Mouse (Mus musculus): ENCODE data around the gene Ano6. TPM values are rescaled to one million over a fixed set of nuclear protein-coding genes. Genes with fewer than 3 reads are reported as not detected.

Gene Ano6
- polyA plus RNA-seq, 1 experiment from 2014 or later, result 8.4 TPM

- H3K9me3 ChIP-seq (replicated peaks), result no peaks in the 10 kb centered on the region
- H3K4me1 ChIP-seq (replicated peaks), result peaks cover 84% of the 10 kb centered on the region
- peak overlapping the region; percentile 50 for H3K9ac ChIP-seq
- H3K27ac ChIP-seq (replicated peaks), result peak overlapping the region; percentile 98
- H3K36me3 ChIP-seq (replicated peaks), result no peaks in the 10 kb centered on the region
- 10% methylated on average over 6 of the region's 6 CpGs for WGBS (ENCODE audit: insufficient replicate concordance)
- peak overlapping the region; percentile 69 for H3K4me2 ChIP-seq
- H3K27me3 ChIP-seq, result no peaks in the 10 kb centered on the region
- H3K4me3 ChIP-seq (replicated peaks), result peak overlapping the region; percentile 39
- ATAC-seq (ENCODE audit: insufficient read depth), result peak; percentile 96
Measured at GRCm38 (mm10) chr15:95883559-95883958, 92.9 kb downstream of the Ano6 start.

GRCm38 (mm10) chr15:95884658-95885620 lies 94.3 kb downstream of the Ano6 start:
- 0 out of 2 replicates have a peak, but pooled peaks cover 4% of the 10 kb centered on the region for H3K36me3 ChIP-seq (replicated peaks)
- H3K4me2 ChIP-seq, result peak overlapping the region; percentile 69
- H3K4me1 ChIP-seq (replicated peaks), result peaks cover 84% of the 10 kb centered on the region
- H3K4me3 ChIP-seq (replicated peaks), result peak overlapping the region; percentile 21; the same call in 1 of the 2 replicates
- no peaks in the 10 kb centered on the region for H3K27me3 ChIP-seq
- 65% methylated on average over 10 of the region's 10 CpGs for WGBS (ENCODE audit: insufficient replicate concordance)
- H3K27ac ChIP-seq (replicated peaks), result peak overlapping the region; percentile 98
- H3K9me3 ChIP-seq (replicated peaks), result no peaks in the 10 kb centered on the region
- 0 out of 2 replicates have a peak overlapping the region, but pooled peaks have one; percentile 4 for H3K9ac ChIP-seq
- ATAC-seq (ENCODE audit: insufficient read depth), result peak; percentile 31

- 75% methylated on average over 18 of the region's 18 CpGs for WGBS (ENCODE audit: insufficient replicate concordance)
- Histone ChIP-seq H3K4me1 (replicated peaks) (peaks cover 79% of the 10 kb centered on the region), H3K4me2 (peak overlapping the region; percentile 69; the same call in 1 of the 2 replicates)
Measured at GRCm38 (mm10) chr15:95885953-95886820, 95.5 kb downstream of the Ano6 start.

GRCm38 (mm10) chr15:95887365-95887764 lies 96.7 kb downstream of the Ano6 start:
- Histone ChIP-seq H3K4me2 (peak overlapping the region; percentile 16; the same call in 1 of the 2 replicates), H3K36me3 (replicated peaks) (0 out of 2 replicates have a peak, but pooled peaks cover 7% of the 10 kb centered on the region), H3K27ac (replicated peaks) (peak overlapping the region; percentile 98), H3K4me3 (replicated peaks) (no peak overlapping the region), H3K4me1 (replicated peaks) (peaks cover 70% of the 10 kb centered on the region), H3K9ac (peak overlapping the region; percentile 3; the same call in 1 of the 2 replicates), H3K9me3 (replicated peaks) (no peaks in the 10 kb centered on the region), H3K27me3 (no peaks in the 10 kb centered on the region)
- WGBS (ENCODE audit: insufficient replicate concordance), result 26% methylated on average over 5 of the region's 5 CpGs
- no peak for ATAC-seq (ENCODE audit: insufficient read depth)

More at GRCm38 (mm10) chr15:95885953-95886820, 95.5 kb downstream of the Ano6 start:
- Histone ChIP-seq H3K4me3 (replicated peaks) (no peak overlapping the region), H3K9me3 (replicated peaks) (no peaks in the 10 kb centered on the region), H3K36me3 (replicated peaks) (0 out of 2 replicates have a peak, but pooled peaks cover 7% of the 10 kb centered on the region), H3K27me3 (no peaks in the 10 kb centered on the region), H3K9ac (peak overlapping the region; percentile 1; the same call in 1 of the 2 replicates), H3K27ac (replicated peaks) (peak overlapping the region; percentile 98)
- no peak for ATAC-seq (ENCODE audit: insufficient read depth)

GRCm38 (mm10) chr15:95888556-95888955 lies 97.9 kb downstream of the Ano6 start:
- 0 out of 2 replicates have a peak, but pooled peaks cover 7% of the 10 kb centered on the region for H3K36me3 ChIP-seq (replicated peaks)
- no peak overlapping the region for H3K4me2 ChIP-seq
- H3K27me3 ChIP-seq, result no peaks in the 10 kb centered on the region
- peak overlapping the region; percentile 55; the same call in 1 of the 2 replicates for H3K27ac ChIP-seq (replicated peaks)
- no peak overlapping the region for H3K9ac ChIP-seq
- peaks cover 58% of the 10 kb centered on the region for H3K4me1 ChIP-seq (replicated peaks)
- H3K9me3 ChIP-seq (replicated peaks), result no peaks in the 10 kb centered on the region
- no peak for ATAC-seq (ENCODE audit: insufficient read depth)
- H3K4me3 ChIP-seq (replicated peaks), result no peak overlapping the region
- 72% methylated on average over 5 of the region's 5 CpGs for WGBS (ENCODE audit: insufficient replicate concordance)

- no peak for ATAC-seq (ENCODE audit: insufficient read depth)
- H3K9ac ChIP-seq, result no peak overlapping the region
- H3K36me3 ChIP-seq (replicated peaks), result 0 out of 2 replicates have a peak, but pooled peaks cover 7% of the 10 kb centered on the region
- no peaks in the 10 kb centered on the region for H3K27me3 ChIP-seq
- no peak overlapping the region for H3K4me3 ChIP-seq (replicated peaks)
- WGBS (ENCODE audit: insufficient replicate concordance), result 62% methylated on average over 5 of the region's 5 CpGs
- H3K9me3 ChIP-seq (replicated peaks), result no peaks in the 10 kb centered on the region
- no peak overlapping the region for H3K4me2 ChIP-seq
- no peak overlapping the region for H3K27ac ChIP-seq (replicated peaks)
- peaks cover 42% of the 10 kb centered on the region for H3K4me1 ChIP-seq (replicated peaks)
Measured at GRCm38 (mm10) chr15:95890368-95890767, 99.7 kb downstream of the Ano6 start.

GRCm38 (mm10) chr15:95892171-95892570 lies 101.5 kb downstream of the Ano6 start:
- peaks cover 7% of the 10 kb centered on the region; the same call in 1 of the 2 replicates for H3K36me3 ChIP-seq (replicated peaks)
- H3K27ac ChIP-seq (replicated peaks), result no peak overlapping the region
- H3K4me3 ChIP-seq (replicated peaks), result no peak overlapping the region
- 59% methylated on average over 4 of the region's 4 CpGs for WGBS (ENCODE audit: insufficient replicate concordance)
- H3K4me2 ChIP-seq, result no peak overlapping the region
- ATAC-seq (ENCODE audit: insufficient read depth), result no peak
- H3K4me1 ChIP-seq (replicated peaks), result peaks cover 25% of the 10 kb centered on the region
- H3K9me3 ChIP-seq (replicated peaks), result no peaks in the 10 kb centered on the region
- H3K9ac ChIP-seq, result no peak overlapping the region
- H3K27me3 ChIP-seq, result no peaks in the 10 kb centered on the region

GRCm38 (mm10) chr15:95892929-95893328 lies 102.3 kb downstream of the Ano6 start:
- Histone ChIP-seq H3K36me3 (replicated peaks) (peaks cover 7% of the 10 kb centered on the region; the same call in 1 of the 2 replicates), H3K27me3 (no peaks in the 10 kb centered on the region), H3K9ac (no peak overlapping the region), H3K4me1 (replicated peaks) (peaks cover 21% of the 10 kb centered on the region), H3K4me3 (replicated peaks) (no peak overlapping the region), H3K27ac (replicated peaks) (no peak overlapping the region), H3K9me3 (replicated peaks) (no peaks in the 10 kb centered on the region), H3K4me2 (no peak overlapping the region)
- ATAC-seq (ENCODE audit: insufficient read depth), result no peak
- 64% methylated on average over 10 of the region's 10 CpGs for WGBS (ENCODE audit: insufficient replicate concordance)

- Histone ChIP-seq H3K9me3 (replicated peaks) (no peaks in the 10 kb centered on the region), H3K4me1 (replicated peaks) (peaks cover 12% of the 10 kb centered on the region), H3K4me3 (replicated peaks) (no peak overlapping the region), H3K9ac (no peak overlapping the region), H3K27me3 (no peaks in the 10 kb centered on the region), H3K4me2 (no peak overlapping the region), H3K36me3 (replicated peaks) (no peaks in the 10 kb centered on the region; the same call in 1 of the 2 replicates), H3K27ac (replicated peaks) (0 out of 2 replicates have a peak overlapping the region, but pooled peaks have one; percentile 4)
- ATAC-seq (ENCODE audit: insufficient read depth), result no peak
- 83% methylated on average over 7 of the region's 7 CpGs for WGBS (ENCODE audit: insufficient replicate concordance)
Measured at GRCm38 (mm10) chr15:95895699-95896098, 105.1 kb downstream of the Ano6 start.

GRCm38 (mm10) chr15:95897653-95898052 lies 107.0 kb downstream of the Ano6 start:
- 73% methylated on average over 12 of the region's 12 CpGs for WGBS (ENCODE audit: insufficient replicate concordance)
- Histone ChIP-seq H3K9me3 (replicated peaks) (no peaks in the 10 kb centered on the region), H3K4me2 (no peak overlapping the region), H3K4me1 (replicated peaks) (peaks cover 12% of the 10 kb centered on the region), H3K9ac (no peak overlapping the region), H3K27ac (replicated peaks) (no peak overlapping the region), H3K27me3 (no peaks in the 10 kb centered on the region), H3K36me3 (replicated peaks) (no peaks in the 10 kb centered on the region; the same call in 1 of the 2 replicates), H3K4me3 (replicated peaks) (no peak overlapping the region)
- no peak for ATAC-seq (ENCODE audit: insufficient read depth)

Data from liver, embryonic 15.5 days (tissue).